ENCODE assay signal across 11 mouse cellular contexts in the genomic region with DNA sequence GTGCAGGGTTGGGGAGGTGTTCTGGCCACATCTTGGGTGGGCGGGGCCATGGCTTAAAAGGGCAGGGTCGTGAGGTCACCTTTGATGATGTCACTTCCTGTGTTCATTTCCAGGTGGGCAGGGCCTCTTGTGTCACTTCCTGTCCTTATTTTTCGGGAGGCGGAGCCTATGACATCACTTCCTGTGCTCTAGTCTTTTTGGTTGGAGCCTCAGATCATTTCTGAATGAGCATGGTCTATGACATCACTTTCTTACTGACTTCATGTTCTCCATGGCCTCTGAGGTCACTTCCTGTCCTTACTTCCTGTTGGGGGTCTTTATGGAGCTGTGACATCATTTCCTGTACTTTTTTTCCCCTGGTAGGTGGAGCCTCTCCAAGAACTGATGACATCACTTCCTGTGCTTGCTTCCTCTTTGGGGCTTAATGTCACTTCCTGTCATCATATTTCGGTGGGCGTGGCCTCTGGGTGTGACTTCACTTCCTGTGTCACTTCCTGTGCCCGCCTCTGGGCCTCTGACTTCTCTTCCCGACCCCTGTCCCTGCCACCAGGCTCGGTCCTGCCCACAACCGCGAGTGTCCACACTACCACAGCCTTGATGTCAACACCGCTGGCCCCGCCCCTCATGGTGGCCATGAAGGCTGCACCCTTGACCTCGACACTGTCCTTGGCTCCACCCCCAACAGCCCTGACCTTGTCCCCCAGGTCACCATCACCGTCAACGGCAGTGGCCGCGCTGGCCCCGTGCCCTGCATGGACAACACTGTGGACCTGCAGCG. TPM values are rescaled to one million over a fixed set of nuclear protein-coding genes. Genes with fewer than 3 reads are reported as not detected.
A peak's percentile ranks its signal among the peaks of the same experiment; 100 is the strongest.
DNase-seq lines count a peak whose midpoint lies in the region; ATAC-seq and TF ChIP-seq lines count a peak whose summit lies in the region.
"Had no signal": no experiment of that assay in that cellular context is flagged by ENCODE, and none has a peak within 500 bp of the region (broad histone marks: within the 10 kb centered on the region; RNA-seq: fewer than 3 reads in every experiment).

No protein-coding gene starts in this region.

- H3K27ac ChIP-seq in intestine, embryonic 16.5 days (ENCODE audit: low read length) = no peak overlapping the region

- peaks cover 16% of the 10 kb centered on the region for H3K4me1 ChIP-seq in G1E (ENCODE audit: insufficient read depth, low read depth, low read length)
- no peaks in the 10 kb centered on the region for H3K4me1 ChIP-seq in intestine, embryonic 16.5 days (ENCODE audit: control insufficient read depth, insufficient read depth, low read length)

- no peaks in the 10 kb centered on the region for H3K27me3 ChIP-seq in G1E (ENCODE audit: insufficient read depth, low read length)
- no peaks in the 10 kb centered on the region for H3K27me3 ChIP-seq in intestine, embryonic 16.5 days (replicated peaks; ENCODE audit: control insufficient read depth, insufficient read depth, low read length)

- no peak for TF ChIP-seq CTCF in G1E (IDR thresholded peaks at IDR 0.05; ENCODE audit: low read depth, low read length)

- H3K9ac ChIP-seq in intestine, embryonic 16.5 days (ENCODE audit: low read depth, low read length) = no peak overlapping the region

- peak; percentile 19 for DNase-seq in cerebellum, adult 11 months
- peak; percentile 4 to 33 for DNase-seq in left cerebral cortex, postnatal 14 days (ENCODE audit: low spot score in 2 of 2)
- DNase-seq in left cerebral cortex, adult 11 months (ENCODE audit: low spot score) = no peak
- DNase-seq in G1E (ENCODE audit: low spot score) = no peak
- peak; percentile 19 for DNase-seq in testis, postnatal 14 days (ENCODE audit: low spot score)

- H3K9me3 ChIP-seq in G1E (replicated peaks) = peaks cover 66% of the 10 kb centered on the region
- H3K9me3 ChIP-seq in intestine, embryonic 16.5 days (ENCODE audit: control insufficient read depth, low read length) = peaks cover 51% of the 10 kb centered on the region

- no peak for ATAC-seq in cerebellum, adult (ENCODE audit: insufficient number of reproducible peaks, low FRiP score, low TSS enrichment)
- no peak for ATAC-seq in G1E (ENCODE audit: extremely low read depth, insufficient number of reproducible peaks, low FRiP score, poor library complexity, severe bottlenecking)
- ATAC-seq in granulocyte monocyte progenitor cell, adult 5-6 weeks (replicated peaks; ENCODE audit: poor library complexity, severe bottlenecking) = peak; percentile 1; the same call in 1 of the 2 replicates
- ATAC-seq in intestine, embryonic 16.5 days = no peak

- peaks cover 55% of the 10 kb centered on the region for H3K36me3 ChIP-seq in G1E (replicated peaks)
- H3K36me3 ChIP-seq in intestine, embryonic 16.5 days (ENCODE audit: control insufficient read depth, insufficient read depth, low read length) = peaks cover 17% of the 10 kb centered on the region; the same call in 1 of the 2 replicates

- H3K4me3 ChIP-seq in G1E (ENCODE audit: low read depth, low read length) = peak overlapping the region; percentile 38; the same call in 1 of the 2 replicates
- no peak overlapping the region for H3K4me3 ChIP-seq in intestine, embryonic 16.5 days (ENCODE audit: low read length)

- 97% methylated on average over 20 of the region's 20 CpGs for WGBS in intestine, embryonic 16.5 days

- intact Hi-C loops in left cerebral cortex, postnatal 14 days (cut with DNase I) = loop anchor here (10.0 kb wide), 1 partner anchor 355 kb away; the partner anchor contains the start of gene Slc4a7

- no peak overlapping the region for H3K4me2 ChIP-seq in intestine, embryonic 16.5 days (ENCODE audit: low read depth, low read length)

RNA-seq across cellular contexts. Expression of gene Il3ra, which starts 3.6 kb away (rescaled TPM):
- 1 to 10 TPM; 3.6 to 3.7 TPM for total RNA-seq in left cerebral cortex, postnatal 14 days (2021)
- total RNA-seq in G1E (2014; fragmentation: Nextera tagmentation) (2.7 and 7.4 TPM in 2 replicates), G1E (2017) (10.4 and 11.2 TPM in 2 replicates)
- polyA plus RNA-seq in G1E (2012) = 97.2 and 105 TPM in 2 replicates
- 18.3 and 27.4 TPM in 2 replicates for total RNA-seq in granulocyte monocyte progenitor cell, adult 5-6 weeks (2014; fragmentation: Nextera tagmentation)
- total RNA-seq in granulocyte monocyte progenitor cell, adult 5-6 weeks (2017) = 26.6 and 46.0 TPM in 2 replicates
- polyA plus RNA-seq in intestine, embryonic 16.5 days (2015; fragmentation: Nextera tagmentation; extraction: Ambion mirVana) = 6.6 and 6.9 TPM in 2 replicates

RNA-seq across cellular contexts. Expression of gene Olfr31, which starts 27.0 kb away (rescaled TPM):
- not detected for total RNA-seq in left cerebral cortex, postnatal 14 days (2021)
- total RNA-seq in G1E (2014; fragmentation: Nextera tagmentation) = not detected in 2 replicates
- 0.06 and 0.16 TPM in 2 replicates for total RNA-seq in G1E (2017)
- not detected in 2 replicates for polyA plus RNA-seq in G1E (2012)
- 0.45 TPM in 1 of 2 replicates, not detected in the other for total RNA-seq in granulocyte monocyte progenitor cell, adult 5-6 weeks (2014; fragmentation: Nextera tagmentation)
- not detected in 2 replicates for total RNA-seq in granulocyte monocyte progenitor cell, adult 5-6 weeks (2017)
- polyA plus RNA-seq in intestine, embryonic 16.5 days (2015; fragmentation: Nextera tagmentation; extraction: Ambion mirVana) = not detected in 2 replicates
- total RNA-seq: hematopoietic stem cell, adult 5-6 weeks had no signal
- polyA plus RNA-seq: embryonic facial prominence, embryonic 14.5 days; liver, embryonic 16.5 days had no signal

RNA-seq across cellular contexts. Expression of gene Olfr721-ps1, which starts 51.4 kb away (rescaled TPM):
- not detected for total RNA-seq in left cerebral cortex, postnatal 14 days (2021)
- total RNA-seq in G1E (2014; fragmentation: Nextera tagmentation) = not detected in 2 replicates
- 0.16 TPM in 1 of 2 replicates, not detected in the other for total RNA-seq in G1E (2017)
- polyA plus RNA-seq in G1E (2012) = not detected in 2 replicates
- not detected in 2 replicates for total RNA-seq in granulocyte monocyte progenitor cell, adult 5-6 weeks (2014; fragmentation: Nextera tagmentation)
- not detected in 2 replicates for total RNA-seq in granulocyte monocyte progenitor cell, adult 5-6 weeks (2017)
- polyA plus RNA-seq in intestine, embryonic 16.5 days (2015; fragmentation: Nextera tagmentation; extraction: Ambion mirVana) = not detected in 2 replicates
- total RNA-seq: hematopoietic stem cell, adult 5-6 weeks had no signal
- polyA plus RNA-seq: liver, embryonic 16.5 days had no signal

Comparison
In these comparisons a context has a peak if more than half of its experiments do, and no peak if none do; other contexts are left out.
1. DNase-seq: peak in cerebellum, adult 11 months (single experiment), left cerebral cortex, postnatal 14 days (2 of 2) and testis, postnatal 14 days (single experiment); none in left cerebral cortex, adult 11 months (single experiment) and G1E (single experiment).